Mouse (Mus musculus): ENCODE results near the gene Mga. TPM values are rescaled to one million over a fixed set of nuclear protein-coding genes. Genes with fewer than 3 reads are reported as not detected.

The Mga gene
- polyA plus RNA-seq, 1 experiment from 2014 or later, result 19.4 TPM

DNA sequence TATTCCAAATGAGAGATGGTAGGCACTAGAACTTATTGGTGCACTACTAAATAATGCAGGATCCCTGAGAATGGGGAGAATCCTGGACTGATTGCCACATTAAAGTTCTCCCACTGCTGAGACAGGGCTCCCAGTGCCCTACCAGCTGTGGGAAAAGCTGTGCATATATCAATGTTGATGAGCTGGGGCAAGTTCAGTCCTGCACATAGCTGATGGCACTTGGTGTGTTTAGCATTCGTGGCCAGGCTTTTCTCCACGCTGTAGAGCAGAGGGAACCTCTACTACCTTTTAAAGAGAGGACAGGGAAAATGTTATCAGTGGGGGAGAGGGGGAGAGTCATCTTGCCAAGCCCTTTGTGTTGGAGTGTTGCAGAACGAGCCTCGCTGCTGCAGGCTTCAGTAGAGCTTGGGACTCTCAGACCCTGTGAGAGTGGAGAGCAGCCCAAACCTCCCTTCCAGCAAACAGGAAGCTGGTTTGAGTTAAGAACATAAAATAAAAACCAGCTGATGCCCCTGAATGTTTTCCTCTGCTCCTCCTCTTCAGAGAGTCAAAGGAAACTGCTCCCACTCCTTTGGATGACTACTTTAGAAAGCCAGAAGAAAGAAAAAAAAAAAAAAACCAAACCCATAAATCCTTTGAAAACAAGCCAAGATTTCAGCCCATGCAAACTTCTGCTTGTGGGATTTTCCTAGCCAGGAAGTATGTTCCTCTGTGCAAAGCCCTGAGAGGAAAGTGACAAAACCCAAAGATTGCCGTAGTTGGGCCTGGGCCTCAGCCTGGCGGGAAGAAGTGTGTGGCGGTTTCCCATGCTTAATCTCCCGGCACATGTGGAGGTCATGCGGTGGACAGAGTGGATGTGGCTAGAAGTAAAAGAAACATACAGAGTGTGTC is 98.6 kb downstream of the Mga start:
- Histone ChIP-seq H3K4me3 (ENCODE audit: low read length) (no peak overlapping the region), H3K27me3 (replicated peaks; ENCODE audit: control insufficient read depth, insufficient read depth, low read length) (no peaks in the 10 kb centered on the region), H3K9ac (ENCODE audit: low read depth, low read length) (no peak overlapping the region), H3K27ac (ENCODE audit: low read depth, low read length) (peak overlapping the region; percentile 72), H3K9me3 (ENCODE audit: control insufficient read depth, low read length) (no peaks in the 10 kb centered on the region), H3K4me2 (ENCODE audit: low read length) (no peak overlapping the region), H3K4me1 (ENCODE audit: control insufficient read depth, insufficient read depth, low read depth, low read length) (peaks cover 4% of the 10 kb centered on the region), H3K36me3 (ENCODE audit: control insufficient read depth, insufficient read depth, low read length) (0 out of 2 replicates have a peak, but pooled peaks cover 2% of the 10 kb centered on the region)
- 66% methylated on average over 9 of the region's 9 CpGs for WGBS
- ATAC-seq, result no peak

- Histone ChIP-seq H3K27ac (ENCODE audit: low read depth, low read length) (no peak overlapping the region), H3K27me3 (replicated peaks; ENCODE audit: control insufficient read depth, insufficient read depth, low read length) (no peaks in the 10 kb centered on the region), H3K4me1 (ENCODE audit: control insufficient read depth, insufficient read depth, low read depth, low read length) (peaks cover 4% of the 10 kb centered on the region), H3K9me3 (ENCODE audit: control insufficient read depth, low read length) (no peaks in the 10 kb centered on the region), H3K9ac (ENCODE audit: low read depth, low read length) (no peak overlapping the region), H3K4me2 (ENCODE audit: low read length) (no peak overlapping the region), H3K36me3 (ENCODE audit: control insufficient read depth, insufficient read depth, low read length) (0 out of 2 replicates have a peak, but pooled peaks cover 2% of the 10 kb centered on the region), H3K4me3 (ENCODE audit: low read length) (no peak overlapping the region)
- WGBS, result 89% methylated on average over 4 of the region's 4 CpGs
- no peak for ATAC-seq
These were observed 100.3 kb downstream of the Mga start for GRCm38 (mm10) chr2:119997354-119997753.

DNA sequence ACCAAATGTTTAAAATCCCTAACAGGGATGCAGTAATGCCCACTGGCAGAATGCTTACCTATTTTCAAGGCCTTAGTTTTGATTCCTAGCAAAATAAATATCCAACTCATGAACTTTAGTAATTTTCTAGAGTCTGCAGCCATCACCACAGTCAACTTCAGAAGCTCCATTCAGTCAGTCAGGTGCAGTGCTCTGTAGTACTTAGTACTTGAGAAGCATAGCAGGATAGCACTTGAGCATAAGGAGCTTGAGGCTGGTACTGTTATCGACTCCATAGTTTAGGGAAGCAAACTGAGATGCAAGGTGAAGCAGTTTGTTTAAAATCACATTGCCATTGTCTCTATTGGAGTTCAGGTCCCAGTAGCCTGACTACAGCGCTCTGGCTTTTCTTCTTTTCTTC is 102.7 kb downstream of the Mga start:
- Histone ChIP-seq H3K27ac (ENCODE audit: low read depth, low read length) (no peak overlapping the region), H3K4me3 (ENCODE audit: low read length) (no peak overlapping the region), H3K9me3 (ENCODE audit: control insufficient read depth, low read length) (no peaks in the 10 kb centered on the region), H3K27me3 (replicated peaks; ENCODE audit: control insufficient read depth, insufficient read depth, low read length) (no peaks in the 10 kb centered on the region), H3K4me2 (ENCODE audit: low read length) (no peak overlapping the region), H3K4me1 (ENCODE audit: control insufficient read depth, insufficient read depth, low read depth, low read length) (peaks cover 4% of the 10 kb centered on the region), H3K9ac (ENCODE audit: low read depth, low read length) (no peak overlapping the region), H3K36me3 (ENCODE audit: control insufficient read depth, insufficient read depth, low read length) (0 out of 2 replicates have a peak, but pooled peaks cover 2% of the 10 kb centered on the region)
- WGBS, result 98% methylated on average over 2 of the region's 2 CpGs
- ATAC-seq, result no peak

DNA sequence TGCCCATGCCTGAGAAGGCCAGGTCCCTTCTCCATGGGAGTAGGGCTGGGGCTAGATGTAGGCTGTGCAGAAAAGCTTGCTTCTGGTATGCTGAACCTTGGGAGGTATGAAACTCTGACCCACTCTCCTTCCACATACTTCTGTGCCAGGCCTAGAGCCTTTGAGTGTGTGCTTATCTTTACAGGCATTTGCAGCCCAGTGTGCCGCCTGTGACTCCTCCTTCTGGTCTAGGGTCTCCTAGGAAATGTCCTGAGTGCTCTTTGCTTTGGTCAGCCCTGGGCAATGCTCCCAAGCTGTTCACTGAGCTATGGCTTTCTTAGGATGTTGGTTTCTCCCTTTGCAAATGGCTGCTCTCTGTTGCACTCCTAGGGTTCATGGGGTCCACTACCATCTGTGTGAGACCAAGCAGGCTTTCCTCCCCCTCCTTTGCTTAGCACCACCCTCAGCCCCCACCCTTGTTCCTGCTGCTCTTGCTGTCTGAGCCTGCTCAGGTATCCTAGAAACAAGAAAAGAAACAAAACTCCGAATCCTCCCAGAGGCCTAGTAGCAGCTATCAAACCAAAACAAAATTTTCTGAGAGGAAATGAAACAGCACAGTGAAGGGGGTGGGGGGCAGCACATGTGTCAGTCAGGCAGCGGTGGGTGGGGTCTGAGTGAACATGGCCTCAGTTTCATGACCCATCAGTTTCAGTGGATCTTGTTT is 104.0 kb downstream of the Mga start:
- no peaks in the 10 kb centered on the region for H3K4me1 ChIP-seq (ENCODE audit: control insufficient read depth, insufficient read depth, low read depth, low read length)
- no peak for ATAC-seq
- H3K9me3 ChIP-seq (ENCODE audit: control insufficient read depth, low read length), result no peaks in the 10 kb centered on the region
- H3K27me3 ChIP-seq (replicated peaks; ENCODE audit: control insufficient read depth, insufficient read depth, low read length), result no peaks in the 10 kb centered on the region
- H3K36me3 ChIP-seq (ENCODE audit: control insufficient read depth, insufficient read depth, low read length), result 0 out of 2 replicates have a peak, but pooled peaks cover 2% of the 10 kb centered on the region
- H3K27ac ChIP-seq (ENCODE audit: low read depth, low read length), result 0 out of 2 replicates have a peak overlapping the region, but pooled peaks have one; percentile 8
- H3K4me2 ChIP-seq (ENCODE audit: low read length), result no peak overlapping the region
- H3K9ac ChIP-seq (ENCODE audit: low read depth, low read length), result no peak overlapping the region
- 83% methylated on average over 3 of the region's 3 CpGs for WGBS
- H3K4me3 ChIP-seq (ENCODE audit: low read length), result no peak overlapping the region

- Histone ChIP-seq H3K4me1 (ENCODE audit: control insufficient read depth, insufficient read depth, low read depth, low read length) (no peaks in the 10 kb centered on the region), H3K36me3 (ENCODE audit: control insufficient read depth, insufficient read depth, low read length) (0 out of 2 replicates have a peak, but pooled peaks cover 2% of the 10 kb centered on the region), H3K9me3 (ENCODE audit: control insufficient read depth, low read length) (no peaks in the 10 kb centered on the region), H3K4me2 (ENCODE audit: low read length) (no peak overlapping the region), H3K9ac (ENCODE audit: low read depth, low read length) (no peak overlapping the region), H3K4me3 (ENCODE audit: low read length) (no peak overlapping the region), H3K27ac (ENCODE audit: low read depth, low read length) (no peak overlapping the region), H3K27me3 (replicated peaks; ENCODE audit: control insufficient read depth, insufficient read depth, low read length) (no peaks in the 10 kb centered on the region)
- 79% methylated on average over 4 of the region's 4 CpGs for WGBS
- no peak for ATAC-seq
These were observed 104.9 kb downstream of the Mga start for GRCm38 (mm10) chr2:120001956-120002355.

DNA sequence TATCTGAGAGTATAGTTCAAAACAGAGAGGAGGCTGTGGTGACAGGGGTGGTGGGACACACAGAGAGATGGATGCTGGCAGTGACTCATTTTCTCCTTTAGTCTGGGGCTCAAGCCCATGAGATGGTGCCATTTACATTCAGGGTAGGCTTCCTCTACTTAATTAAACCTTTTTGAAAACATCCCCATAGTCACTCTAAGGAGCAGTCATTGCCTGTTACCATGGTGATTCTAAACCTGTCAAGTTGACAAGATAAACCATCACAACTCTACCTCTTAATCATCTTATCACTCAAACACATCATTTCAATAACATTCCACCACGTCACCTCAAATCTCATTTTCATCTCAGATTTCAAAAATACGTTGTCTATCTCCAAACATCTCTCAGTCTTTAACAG is 106.9 kb downstream of the Mga start:
- no peak for ATAC-seq
- WGBS, result 82% methylated on average over 2 of the region's 2 CpGs

GRCm38 (mm10) chr2:120006696-120007095 is 109.7 kb downstream of the Mga start:
- 96% methylated on average over 7 of the region's 7 CpGs for WGBS
- no peaks in the 10 kb centered on the region for H3K4me1 ChIP-seq (ENCODE audit: control insufficient read depth, insufficient read depth, low read depth, low read length)
- no peak for ATAC-seq

More for the DNA sequence above, 106.9 kb downstream of the Mga start:
- Histone ChIP-seq H3K27ac (ENCODE audit: low read depth, low read length) (no peak overlapping the region), H3K36me3 (ENCODE audit: control insufficient read depth, insufficient read depth, low read length) (0 out of 2 replicates have a peak, but pooled peaks cover under 1% of the 10 kb centered on the region), H3K9me3 (ENCODE audit: control insufficient read depth, low read length) (no peaks in the 10 kb centered on the region), H3K27me3 (replicated peaks; ENCODE audit: control insufficient read depth, insufficient read depth, low read length) (no peaks in the 10 kb centered on the region), H3K4me3 (ENCODE audit: low read length) (no peak overlapping the region), H3K4me1 (ENCODE audit: control insufficient read depth, insufficient read depth, low read depth, low read length) (no peaks in the 10 kb centered on the region), H3K4me2 (ENCODE audit: low read length) (no peak overlapping the region), H3K9ac (ENCODE audit: low read depth, low read length) (no peak overlapping the region)

DNA sequence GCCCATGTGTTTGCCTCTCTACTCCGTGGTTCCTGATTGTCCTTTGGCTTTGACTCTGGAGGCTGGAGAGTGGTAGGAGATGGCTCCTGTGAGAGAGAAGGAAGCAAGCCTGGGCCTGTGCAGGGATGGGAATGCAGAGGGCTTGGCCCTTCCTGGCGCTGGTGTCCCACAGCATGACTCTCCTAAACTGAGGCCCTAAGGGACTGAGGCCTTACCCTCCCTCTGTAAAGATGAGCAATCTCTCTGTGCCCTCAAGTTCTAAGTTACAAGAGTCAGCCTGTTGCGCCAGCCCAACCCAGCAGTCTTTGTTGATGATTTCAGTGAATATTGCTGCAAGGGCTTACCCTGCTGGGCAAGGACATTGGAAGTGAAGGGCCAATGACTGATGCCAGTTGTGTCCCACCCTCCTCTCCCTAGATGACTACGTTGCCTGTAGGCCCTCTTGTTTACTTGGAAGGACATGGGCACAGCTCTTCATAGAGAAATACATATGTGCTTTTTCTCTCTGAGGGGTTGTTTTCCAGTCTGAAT is 110.7 kb downstream of the Mga start:
- ATAC-seq, result no peak

More at GRCm38 (mm10) chr2:120006696-120007095, 109.7 kb downstream of the Mga start:
- Histone ChIP-seq H3K4me2 (ENCODE audit: low read length) (no peak overlapping the region), H3K36me3 (ENCODE audit: control insufficient read depth, insufficient read depth, low read length) (no peaks in the 10 kb centered on the region), H3K4me3 (ENCODE audit: low read length) (no peak overlapping the region), H3K27ac (ENCODE audit: low read depth, low read length) (no peak overlapping the region), H3K27me3 (replicated peaks; ENCODE audit: control insufficient read depth, insufficient read depth, low read length) (no peaks in the 10 kb centered on the region), H3K9me3 (ENCODE audit: control insufficient read depth, low read length) (no peaks in the 10 kb centered on the region), H3K9ac (ENCODE audit: low read depth, low read length) (no peak overlapping the region)

GRCm38 (mm10) chr2:120008672-120009071 is 111.6 kb downstream of the Mga start:
- no peak for ATAC-seq
- Histone ChIP-seq H3K4me1 (ENCODE audit: control insufficient read depth, insufficient read depth, low read depth, low read length) (no peaks in the 10 kb centered on the region), H3K36me3 (ENCODE audit: control insufficient read depth, insufficient read depth, low read length) (peaks cover 3% of the 10 kb centered on the region; the same call in 1 of the 2 replicates), H3K4me3 (ENCODE audit: low read length) (no peak overlapping the region), H3K27ac (ENCODE audit: low read depth, low read length) (no peak overlapping the region), H3K9me3 (ENCODE audit: control insufficient read depth, low read length) (no peaks in the 10 kb centered on the region), H3K27me3 (replicated peaks; ENCODE audit: control insufficient read depth, insufficient read depth, low read length) (no peaks in the 10 kb centered on the region), H3K4me2 (ENCODE audit: low read length) (no peak overlapping the region), H3K9ac (ENCODE audit: low read depth, low read length) (no peak overlapping the region)
- WGBS, result 59% methylated on average over 4 of the region's 4 CpGs

More for the DNA sequence above, 110.7 kb downstream of the Mga start:
- Histone ChIP-seq H3K27ac (ENCODE audit: low read depth, low read length) (no peak overlapping the region), H3K4me1 (ENCODE audit: control insufficient read depth, insufficient read depth, low read depth, low read length) (no peaks in the 10 kb centered on the region), H3K36me3 (ENCODE audit: control insufficient read depth, insufficient read depth, low read length) (no peaks in the 10 kb centered on the region), H3K27me3 (replicated peaks; ENCODE audit: control insufficient read depth, insufficient read depth, low read length) (no peaks in the 10 kb centered on the region), H3K4me3 (ENCODE audit: low read length) (no peak overlapping the region), H3K9me3 (ENCODE audit: control insufficient read depth, low read length) (no peaks in the 10 kb centered on the region), H3K9ac (ENCODE audit: low read depth, low read length) (no peak overlapping the region), H3K4me2 (ENCODE audit: low read length) (no peak overlapping the region)
- 85% methylated on average over 4 of the region's 4 CpGs for WGBS

Measured in hindbrain, embryonic 16.5 days (tissue).